Mouse (Mus musculus): ENCODE measurements around the gene Wdtc1. TPM values are rescaled to one million over a fixed set of nuclear protein-coding genes. Genes with fewer than 3 reads are reported as not detected.

Wdtc1 gene
- polyA plus RNA-seq, 1 experiment from 2014 or later: 11.9 TPM

DNA sequence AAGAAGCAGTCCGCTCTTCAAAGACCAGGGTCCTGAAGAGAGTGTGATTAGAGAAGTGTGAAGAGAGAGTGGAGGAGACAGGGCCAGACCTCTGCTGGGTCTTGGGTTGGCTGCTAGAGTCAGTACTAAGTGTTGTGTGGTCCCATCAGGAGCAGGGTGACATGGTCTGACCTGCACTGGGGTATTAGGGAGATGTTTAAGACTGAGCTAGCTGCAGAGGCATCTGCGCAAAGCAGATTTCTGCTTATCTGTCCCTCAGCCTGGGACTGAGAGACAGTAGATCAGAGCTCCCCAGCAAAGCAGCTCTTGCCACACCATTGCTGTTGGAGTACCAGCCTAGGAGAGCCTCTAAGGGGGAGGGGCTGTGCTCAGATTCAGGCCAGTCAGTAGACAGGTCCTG lies 36.8 kb upstream of the Wdtc1 start:
- WGBS: 58% methylated on average over 2 of the region's 2 CpGs
- no peak for ATAC-seq (ENCODE audit: extremely low read depth, insufficient number of reproducible peaks, low FRiP score, low TSS enrichment)
- peaks cover 3% of the 10 kb centered on the region for H3K36me3 ChIP-seq
- H3K27ac ChIP-seq (replicated peaks): peak overlapping the region; percentile 70
- H3K4me3 ChIP-seq: no peak overlapping the region
- H3K9me3 ChIP-seq: no peaks in the 10 kb centered on the region
- H3K27me3 ChIP-seq (replicated peaks): no peaks in the 10 kb centered on the region
- H3K4me2 ChIP-seq: no peak overlapping the region
- H3K4me1 ChIP-seq: peaks cover 60% of the 10 kb centered on the region
- peak overlapping the region; percentile 24; the same call in 1 of the 2 replicates for H3K9ac ChIP-seq

DNA sequence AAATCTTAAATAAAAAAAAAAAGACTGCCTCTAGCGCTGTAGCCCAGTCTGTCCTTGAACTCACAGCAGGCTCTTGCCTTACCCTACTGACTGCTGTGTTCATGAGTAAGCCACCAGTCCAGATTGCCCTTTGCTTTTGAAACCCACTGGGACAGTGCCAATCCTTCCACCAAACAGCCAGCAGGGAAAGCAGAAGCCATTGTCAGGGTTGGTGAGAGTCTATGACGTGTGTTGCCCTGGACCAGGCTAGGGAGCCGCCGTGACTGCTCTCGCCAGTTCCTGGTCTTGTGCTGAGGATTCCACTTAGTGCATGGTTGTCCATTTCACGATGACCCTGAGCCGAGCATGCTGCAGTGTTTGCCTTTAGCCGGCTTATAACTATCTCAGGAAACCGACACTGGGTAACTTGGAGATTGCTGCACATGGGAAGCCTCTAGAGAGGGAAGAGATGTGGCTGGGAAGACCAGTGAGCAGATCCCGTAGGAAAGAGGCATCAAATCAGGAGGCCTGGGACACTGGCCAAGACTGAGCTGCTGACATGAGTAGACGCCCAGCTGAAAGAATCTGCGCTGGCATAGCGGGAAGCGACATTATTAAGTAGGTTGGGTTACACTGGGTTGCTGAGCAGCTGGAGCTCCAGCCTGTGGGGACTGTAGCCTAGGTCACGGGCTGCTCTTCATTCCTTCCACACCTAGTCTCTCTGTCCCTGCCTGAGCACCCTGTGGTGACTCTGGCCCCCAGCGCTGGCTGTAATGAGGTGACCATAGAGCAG lies 35.7 kb upstream of the Wdtc1 start:
- Histone ChIP-seq H3K9me3 (no peaks in the 10 kb centered on the region), H3K9ac (no peak overlapping the region), H3K4me2 (no peak overlapping the region; the same call in 1 of the 2 replicates), H3K36me3 (peaks cover 5% of the 10 kb centered on the region), H3K27ac (replicated peaks) (peak overlapping the region; percentile 70), H3K4me3 (no peak overlapping the region), H3K27me3 (replicated peaks) (no peaks in the 10 kb centered on the region), H3K4me1 (peaks cover 49% of the 10 kb centered on the region)
- 57% methylated on average over 16 of the region's 16 CpGs for WGBS
- no peak for ATAC-seq (ENCODE audit: extremely low read depth, insufficient number of reproducible peaks, low FRiP score, low TSS enrichment)

DNA sequence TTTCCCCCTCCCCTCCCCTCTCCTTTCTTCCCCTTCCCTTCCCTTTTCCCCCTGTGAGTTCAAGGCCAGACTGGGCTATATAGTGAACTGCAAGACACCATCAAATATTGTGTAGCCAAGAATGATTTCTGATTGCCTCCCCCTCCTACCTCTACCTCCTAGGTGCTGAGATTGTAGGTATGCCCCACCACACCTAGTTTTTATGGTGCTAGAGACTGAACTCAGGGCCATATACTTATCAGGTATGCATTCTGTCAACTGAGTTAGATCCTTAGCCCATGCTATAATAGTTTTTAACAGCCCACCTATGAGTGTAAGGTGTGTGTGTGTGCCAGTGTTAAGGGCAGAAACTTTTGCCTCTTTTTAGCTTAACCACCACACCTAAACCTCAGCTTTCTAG lies 33.8 kb upstream of the Wdtc1 start:
- Histone ChIP-seq H3K36me3 (peaks cover 10% of the 10 kb centered on the region), H3K9ac (no peak overlapping the region), H3K4me2 (no peak overlapping the region), H3K4me1 (peaks cover 48% of the 10 kb centered on the region), H3K27ac (replicated peaks) (no peak overlapping the region), H3K9me3 (no peaks in the 10 kb centered on the region), H3K27me3 (replicated peaks) (no peaks in the 10 kb centered on the region), H3K4me3 (no peak overlapping the region)
- no peak for ATAC-seq (ENCODE audit: extremely low read depth, insufficient number of reproducible peaks, low FRiP score, low TSS enrichment)

DNA sequence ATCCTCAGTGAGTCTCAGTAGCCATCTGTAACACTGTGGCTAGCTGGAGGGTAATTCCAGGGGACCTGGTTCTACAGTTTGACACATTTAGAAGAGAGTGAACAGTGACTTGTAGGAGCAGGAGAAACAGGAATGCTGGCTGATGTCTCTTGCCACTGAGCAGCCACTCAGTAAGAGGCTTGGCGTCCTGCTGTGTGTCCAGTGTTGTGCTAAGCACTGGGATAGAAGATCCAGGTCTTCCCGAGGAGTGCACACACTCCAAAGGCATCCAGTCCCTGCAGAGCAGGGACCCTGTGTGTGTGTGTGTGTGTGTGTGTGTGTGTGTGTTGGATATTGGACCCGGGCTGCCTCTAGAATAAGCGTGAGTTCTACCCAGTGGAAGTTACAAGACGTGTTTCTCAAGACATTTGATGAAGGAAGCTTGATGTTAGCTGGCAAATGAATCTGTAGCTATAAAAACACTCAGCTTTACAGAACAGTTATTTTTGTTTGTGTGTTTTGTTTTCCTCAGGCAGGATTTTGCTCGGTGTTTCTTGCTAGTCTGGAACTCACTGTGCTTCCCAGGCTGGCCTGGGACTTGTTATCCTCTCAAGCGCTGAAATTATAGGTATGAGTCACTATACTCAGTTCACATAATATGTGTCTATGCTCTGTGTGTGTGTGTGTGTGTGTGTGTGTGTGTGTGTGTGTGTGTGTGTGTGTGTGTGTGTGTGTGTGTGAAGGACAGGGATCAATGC lies 32.9 kb upstream of the Wdtc1 start:
- Histone ChIP-seq H3K9ac (no peak overlapping the region), H3K27ac (replicated peaks) (no peak overlapping the region), H3K9me3 (no peaks in the 10 kb centered on the region), H3K4me1 (peaks cover 42% of the 10 kb centered on the region), H3K4me3 (no peak overlapping the region), H3K4me2 (no peak overlapping the region), H3K36me3 (peaks cover 14% of the 10 kb centered on the region), H3K27me3 (replicated peaks) (no peaks in the 10 kb centered on the region)
- WGBS: 75% methylated on average over 7 of the region's 7 CpGs
- no peak for ATAC-seq (ENCODE audit: extremely low read depth, insufficient number of reproducible peaks, low FRiP score, low TSS enrichment)

DNA sequence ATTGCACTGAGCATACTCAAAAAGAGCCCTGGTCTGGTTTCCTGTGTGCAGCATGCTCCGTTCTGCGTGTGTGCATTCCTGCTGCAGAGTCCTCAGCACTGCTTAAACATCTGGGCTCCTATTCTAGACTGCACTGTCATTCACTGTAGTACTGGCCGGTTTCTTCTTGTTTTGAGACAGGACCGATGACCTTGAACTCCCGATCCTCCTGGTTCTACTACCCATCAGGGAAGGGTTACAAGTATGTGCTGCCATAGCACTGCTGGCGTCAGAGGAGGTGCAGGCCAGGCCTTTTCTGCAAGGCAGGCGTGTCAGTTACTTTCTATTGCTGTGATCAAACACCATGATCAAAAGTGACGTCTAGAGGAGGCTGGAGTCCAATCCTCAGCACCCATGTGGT lies 27.9 kb upstream of the Wdtc1 start:
- no peaks in the 10 kb centered on the region for H3K9me3 ChIP-seq
- H3K27me3 ChIP-seq (replicated peaks): no peaks in the 10 kb centered on the region
- H3K9ac ChIP-seq: no peak overlapping the region
- H3K27ac ChIP-seq (replicated peaks): no peak overlapping the region
- WGBS: 64% methylated on average over 8 of the region's 8 CpGs
- no peak overlapping the region for H3K4me3 ChIP-seq
- no peak overlapping the region for H3K4me2 ChIP-seq
- H3K4me1 ChIP-seq: peaks cover 61% of the 10 kb centered on the region
- no peak for ATAC-seq (ENCODE audit: extremely low read depth, insufficient number of reproducible peaks, low FRiP score, low TSS enrichment)
- H3K36me3 ChIP-seq: peaks cover 14% of the 10 kb centered on the region

DNA sequence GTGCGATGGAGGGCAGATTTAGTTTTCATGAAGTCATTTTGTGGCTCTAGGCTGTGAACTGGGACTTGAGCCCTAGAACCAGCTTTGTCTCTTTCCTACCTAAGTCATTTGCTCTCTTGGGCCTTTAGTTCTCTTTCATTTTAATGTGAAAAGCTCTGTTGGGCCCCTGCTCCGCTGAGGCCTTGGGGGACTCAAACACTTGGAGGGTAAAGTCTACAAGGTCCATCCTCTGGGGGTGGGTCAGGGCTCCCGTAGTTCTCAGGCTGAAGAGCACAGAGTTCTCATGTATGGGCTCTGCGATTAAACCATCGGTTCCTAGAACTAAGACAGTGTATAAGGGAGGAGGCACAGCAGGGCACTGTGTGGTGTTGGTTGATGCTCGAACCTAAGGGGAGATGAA lies 27.3 kb upstream of the Wdtc1 start:
- Histone ChIP-seq H3K9ac (0 out of 2 replicates have a peak overlapping the region, but pooled peaks have one; percentile 24), H3K27me3 (replicated peaks) (no peaks in the 10 kb centered on the region), H3K27ac (replicated peaks) (no peak overlapping the region), H3K36me3 (peaks cover 14% of the 10 kb centered on the region), H3K9me3 (no peaks in the 10 kb centered on the region), H3K4me2 (no peak overlapping the region), H3K4me3 (no peak overlapping the region), H3K4me1 (peaks cover 61% of the 10 kb centered on the region)
- ATAC-seq (ENCODE audit: extremely low read depth, insufficient number of reproducible peaks, low FRiP score, low TSS enrichment): no peak
- 78% methylated on average over 6 of the region's 6 CpGs for WGBS

DNA sequence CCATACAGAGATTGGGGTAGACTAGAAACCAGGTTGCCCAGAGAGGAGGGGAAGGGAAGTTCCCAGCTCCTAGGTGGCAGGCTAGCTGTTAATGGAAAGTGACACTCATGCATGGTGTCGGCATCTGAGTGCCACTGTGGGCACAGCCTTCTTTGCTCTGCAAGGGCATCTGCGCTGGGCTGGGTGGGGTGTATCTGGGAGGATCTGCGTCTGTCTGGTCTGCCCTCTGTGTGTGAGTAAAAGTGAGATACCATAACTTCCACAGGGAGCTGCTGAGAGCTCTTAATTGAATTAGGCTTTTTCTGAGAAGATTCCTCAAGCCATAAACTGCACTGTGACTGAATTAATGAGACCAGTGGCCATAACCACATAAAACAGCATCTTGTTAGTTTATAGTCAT lies 26.6 kb upstream of the Wdtc1 start:
- Histone ChIP-seq H3K4me1 (peaks cover 62% of the 10 kb centered on the region), H3K4me3 (no peak overlapping the region), H3K27ac (replicated peaks) (no peak overlapping the region), H3K4me2 (no peak overlapping the region), H3K9ac (peak overlapping the region; percentile 37; the same call in 1 of the 2 replicates), H3K36me3 (peaks cover 11% of the 10 kb centered on the region), H3K27me3 (replicated peaks) (no peaks in the 10 kb centered on the region), H3K9me3 (no peaks in the 10 kb centered on the region)
- WGBS: 54% methylated on average over 3 of the region's 3 CpGs
- ATAC-seq (ENCODE audit: extremely low read depth, insufficient number of reproducible peaks, low FRiP score, low TSS enrichment): no peak

DNA sequence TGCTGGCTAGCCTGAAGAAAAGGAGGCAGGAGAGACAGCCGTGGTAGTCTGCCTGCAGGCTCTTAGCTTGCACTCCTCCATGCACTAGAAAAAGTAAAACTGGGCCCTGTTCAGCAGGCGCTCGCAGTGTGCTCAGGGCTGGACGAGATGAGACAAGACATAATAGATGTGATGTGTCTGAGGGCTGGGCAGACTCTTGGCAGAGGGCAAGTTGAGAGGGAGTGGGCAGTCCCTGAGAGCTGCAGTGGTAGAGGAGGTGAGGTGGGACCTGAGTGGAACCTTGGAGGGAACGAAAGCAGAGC lies 25.7 kb upstream of the Wdtc1 start:
- Histone ChIP-seq H3K4me1 (peaks cover 69% of the 10 kb centered on the region), H3K4me2 (peak overlapping the region; percentile 37), H3K36me3 (peaks cover 12% of the 10 kb centered on the region), H3K9ac (peak overlapping the region; percentile 65), H3K27me3 (replicated peaks) (no peaks in the 10 kb centered on the region), H3K9me3 (no peaks in the 10 kb centered on the region), H3K27ac (replicated peaks) (peak overlapping the region; percentile 83), H3K4me3 (no peak overlapping the region)
- 26% methylated on average over 5 of the region's 5 CpGs for WGBS
- ATAC-seq (ENCODE audit: extremely low read depth, insufficient number of reproducible peaks, low FRiP score, low TSS enrichment): no peak

DNA sequence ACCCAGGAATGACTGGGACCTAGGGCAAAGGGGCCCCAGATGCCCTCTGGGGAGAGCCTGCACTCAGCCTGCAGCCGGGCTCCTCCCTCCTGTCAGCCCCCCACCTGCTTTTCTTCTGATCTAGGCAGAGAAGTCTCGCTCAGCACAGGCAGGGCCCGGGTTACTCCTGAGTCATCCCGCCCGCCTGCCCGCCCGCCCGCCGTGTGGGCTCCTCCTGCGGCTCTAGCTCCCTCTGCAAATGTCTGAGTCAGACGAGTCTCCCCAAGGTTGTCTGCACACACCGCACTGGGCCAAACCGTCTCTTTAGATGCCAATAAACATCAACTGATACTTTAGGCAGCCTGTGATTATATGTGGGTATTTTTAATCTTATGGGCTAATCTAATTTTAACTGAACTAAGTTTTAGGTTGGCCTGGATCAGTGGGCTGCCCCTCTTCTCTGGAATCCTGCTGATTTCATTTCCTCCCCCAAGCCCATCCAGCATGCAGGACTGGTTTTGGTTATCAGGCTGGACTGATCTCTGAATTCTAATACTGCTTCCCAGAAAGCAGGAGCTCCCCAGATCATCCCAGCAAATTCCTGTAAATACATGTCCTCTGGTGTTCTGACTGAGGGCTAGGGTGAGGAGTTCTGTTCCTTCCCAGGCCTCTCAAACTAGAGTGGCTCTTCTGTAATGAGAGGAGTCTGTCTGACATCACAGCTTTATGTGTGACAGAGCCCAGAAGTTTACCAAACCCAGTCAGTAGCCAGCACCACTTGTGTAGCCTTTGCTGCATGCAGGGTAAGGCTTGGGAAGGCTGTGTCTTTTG lies 25.2 kb upstream of the Wdtc1 start:
- Histone ChIP-seq H3K27ac (replicated peaks) (peak overlapping the region; percentile 83), H3K36me3 (peaks cover 12% of the 10 kb centered on the region), H3K4me3 (peak overlapping the region; percentile 4; the same call in 1 of the 2 replicates), H3K4me2 (peak overlapping the region; percentile 37), H3K27me3 (replicated peaks) (no peaks in the 10 kb centered on the region), H3K4me1 (peaks cover 74% of the 10 kb centered on the region), H3K9me3 (no peaks in the 10 kb centered on the region), H3K9ac (peak overlapping the region; percentile 65)
- peak; percentile 56; the same call in 1 of the 2 replicates for ATAC-seq (ENCODE audit: extremely low read depth, insufficient number of reproducible peaks, low FRiP score, low TSS enrichment)
- WGBS: 5% methylated on average over 13 of the region's 13 CpGs

DNA sequence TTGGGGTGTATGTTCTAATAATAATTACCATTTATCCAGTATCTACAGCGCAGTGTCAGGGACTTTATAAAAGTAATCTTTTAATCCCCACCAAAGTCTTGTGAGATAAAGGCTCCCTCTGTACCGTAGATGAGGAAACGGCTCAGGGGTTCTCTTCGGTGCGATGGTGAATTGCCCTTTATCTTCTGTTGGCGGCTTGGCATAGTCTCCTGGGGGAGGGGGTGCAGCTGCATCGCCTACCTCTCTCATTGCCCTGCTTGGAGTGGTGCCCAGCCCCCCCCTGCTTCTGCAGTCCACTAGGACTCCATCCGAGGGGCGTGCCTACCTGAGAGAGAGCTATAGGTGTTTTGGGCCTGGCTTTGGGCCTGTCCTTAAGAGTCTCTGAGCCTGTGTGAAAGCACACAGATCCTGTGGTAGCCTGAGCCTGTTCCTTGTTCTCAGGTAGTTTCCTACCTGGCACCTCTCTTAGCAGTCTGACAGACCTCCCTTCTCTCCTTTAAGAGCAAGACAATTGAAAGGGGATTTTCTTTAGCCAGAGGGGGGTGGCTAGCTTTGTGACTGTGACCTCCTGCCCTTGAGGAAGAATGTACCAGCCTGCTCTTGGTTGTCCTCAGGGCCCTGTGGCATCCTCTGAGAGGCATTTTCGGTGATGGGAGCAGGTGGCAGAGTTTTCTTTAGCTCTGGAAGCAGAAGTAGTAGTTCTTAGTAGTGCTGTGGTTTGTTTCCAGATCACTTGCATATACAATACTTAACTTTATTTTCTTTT lies 22.7 kb upstream of the Wdtc1 start:
- Histone ChIP-seq H3K4me1 (peaks cover 94% of the 10 kb centered on the region), H3K27ac (replicated peaks) (peak overlapping the region; percentile 36; the same call in 1 of the 2 replicates), H3K4me2 (no peak overlapping the region), H3K9me3 (no peaks in the 10 kb centered on the region), H3K36me3 (peaks cover 3% of the 10 kb centered on the region; the same call in 1 of the 2 replicates), H3K27me3 (replicated peaks) (no peaks in the 10 kb centered on the region), H3K4me3 (no peak overlapping the region), H3K9ac (peak overlapping the region; percentile 56)
- WGBS: 49% methylated on average over 10 of the region's 10 CpGs
- ATAC-seq (ENCODE audit: extremely low read depth, insufficient number of reproducible peaks, low FRiP score, low TSS enrichment): no peak
